Mouse (Mus musculus): ENCODE measurements around the gene Bcl6.

The Bcl6 gene

DNA sequence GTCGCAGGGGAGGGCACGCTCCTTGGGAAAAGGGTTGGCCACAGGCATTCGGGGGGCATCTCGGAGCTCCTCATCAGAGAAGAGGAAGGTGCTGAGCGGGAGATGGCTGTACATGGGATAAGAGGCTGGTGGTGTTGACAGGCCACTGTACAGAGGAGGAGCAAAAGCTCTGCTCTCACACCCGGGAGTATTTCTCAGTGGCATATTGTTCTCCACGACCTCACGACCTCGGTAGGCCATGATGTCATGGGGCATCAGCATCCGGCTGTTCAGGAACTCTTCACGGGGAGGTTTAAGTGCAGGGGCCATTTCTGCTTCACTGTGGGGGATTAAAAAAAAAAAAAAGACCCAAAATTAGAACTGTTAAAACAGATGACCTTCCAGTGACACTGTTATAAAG, 15.8 kb downstream of the Bcl6 start:
- DNase-seq (ENCODE audit: low spot score), result no peak

GRCm38 (mm10) chr16:23972126-23972740, 16.4 kb downstream of the Bcl6 start:
- no peak for DNase-seq (ENCODE audit: low spot score)

GRCm38 (mm10) chr16:23969919-23970318, 18.7 kb downstream of the Bcl6 start:
- DNase-seq (ENCODE audit: low spot score), result no peak

DNA sequence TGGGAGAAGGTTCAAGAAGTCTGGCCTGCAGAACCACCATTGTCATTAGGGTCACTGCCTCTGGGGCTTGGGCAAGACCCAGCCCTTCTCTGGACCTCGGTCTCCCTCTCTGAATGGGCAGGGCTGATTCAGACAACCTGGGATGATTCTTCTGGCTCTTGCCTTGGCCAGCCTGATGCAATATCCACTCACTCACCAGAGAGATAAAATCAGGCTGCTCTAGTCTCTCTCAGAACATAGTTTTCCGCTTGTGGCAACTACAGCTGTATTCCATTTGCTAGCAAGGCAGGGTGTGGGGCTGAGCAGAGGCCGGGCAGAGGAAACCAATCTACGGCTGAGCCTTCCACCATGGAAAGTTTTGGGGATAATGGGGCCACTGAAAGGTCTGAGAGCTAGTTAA, 19.8 kb downstream of the Bcl6 start:
- DNase-seq (ENCODE audit: low spot score), result no peak

- no peak for DNase-seq (ENCODE audit: low spot score)
Measured at GRCm38 (mm10) chr16:23967301-23967700, 21.4 kb downstream of the Bcl6 start.

- DNase-seq (ENCODE audit: low spot score), result no peak
Measured at GRCm38 (mm10) chr16:23966066-23966465, 22.6 kb downstream of the Bcl6 start.

DNA sequence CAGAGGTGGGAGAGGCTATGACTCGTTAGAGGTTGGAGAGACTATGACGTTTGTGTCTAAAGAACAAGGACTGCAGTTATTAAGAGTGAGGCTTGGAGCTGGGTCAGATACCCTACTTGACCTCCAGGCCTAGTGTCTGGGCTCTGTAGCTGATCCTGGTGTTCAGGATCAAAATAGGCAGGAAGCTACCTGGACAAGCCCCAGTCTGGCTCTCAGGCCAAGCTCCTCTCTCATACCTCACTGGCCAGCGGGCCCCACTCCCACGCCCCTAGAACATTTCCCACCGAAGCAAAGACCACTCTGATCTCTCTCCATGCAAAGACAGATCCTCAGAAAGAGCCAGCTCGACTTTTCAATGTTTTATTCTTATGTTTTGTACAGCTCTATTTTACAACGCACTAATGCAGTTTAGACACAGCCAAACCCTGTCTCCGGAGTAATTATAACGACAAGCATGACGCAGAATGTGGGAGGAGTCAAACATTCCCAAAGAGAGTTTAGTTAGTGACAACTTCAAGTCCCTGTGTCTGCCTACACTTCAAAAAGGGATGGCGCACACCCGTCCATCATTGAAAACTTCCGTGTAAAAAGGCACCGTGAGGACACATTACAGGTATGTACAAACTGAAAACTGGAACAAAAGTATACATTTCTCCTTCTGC, 23.8 kb downstream of the Bcl6 start:
- no peak for DNase-seq (ENCODE audit: low spot score)

DNA sequence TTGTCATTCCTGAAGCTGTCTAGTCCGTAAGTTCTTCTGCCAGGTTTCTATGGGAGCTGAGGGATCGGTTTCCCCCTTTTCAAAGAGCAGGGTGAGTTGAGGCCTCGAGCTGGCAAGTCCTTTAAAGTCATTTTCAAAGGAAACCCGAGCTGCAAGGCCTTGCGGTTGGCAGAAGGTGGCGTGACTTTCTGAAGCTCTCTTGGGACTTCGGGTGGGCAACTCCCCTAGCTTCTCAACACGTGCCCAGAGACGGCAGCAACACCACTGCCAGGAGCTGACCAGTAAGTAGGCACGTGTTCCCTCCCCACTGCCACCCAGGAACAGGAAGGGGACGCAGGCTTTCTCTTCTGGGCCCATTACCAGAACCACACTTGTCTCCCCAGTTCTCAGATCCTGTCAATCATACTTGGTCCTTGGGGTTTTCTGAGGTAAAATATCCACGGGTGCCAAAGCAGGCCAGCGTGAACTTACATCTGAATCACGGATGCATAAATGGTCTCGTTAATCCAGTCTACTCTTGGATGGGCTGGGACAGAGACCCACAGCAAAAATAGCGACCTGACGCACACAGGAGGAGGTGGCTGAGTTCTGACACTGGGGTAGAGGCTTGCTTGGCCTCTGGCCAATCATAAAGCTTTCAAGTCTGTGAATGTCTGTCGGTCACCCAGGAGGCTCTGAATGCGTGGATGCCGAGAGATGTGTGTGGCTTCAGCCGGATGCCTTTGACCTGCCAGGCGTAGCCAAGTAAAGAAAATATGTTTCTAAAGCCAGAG, 24.6 kb downstream of the Bcl6 start:
- no peak for DNase-seq (ENCODE audit: low spot score)

DNA sequence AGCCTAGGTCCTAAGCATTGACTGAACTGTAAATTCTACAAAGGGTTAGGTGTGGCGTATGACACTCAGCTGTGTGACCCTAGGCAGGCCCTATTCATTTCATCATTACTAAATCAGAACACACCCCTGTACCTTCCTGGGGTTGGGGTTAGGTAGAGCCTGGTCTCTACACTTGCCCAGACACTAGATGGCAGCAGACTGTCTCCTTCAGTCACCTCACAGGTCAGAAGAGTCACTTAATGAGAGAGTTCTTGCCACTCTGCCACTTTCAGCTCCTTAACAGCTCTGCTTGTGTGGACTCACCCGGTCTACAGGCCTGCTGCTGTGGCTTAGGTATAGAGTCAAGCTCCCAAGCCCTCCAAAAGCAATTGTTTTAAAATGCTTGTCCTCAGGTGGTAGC, 26.3 kb downstream of the Bcl6 start:
- no peak for DNase-seq (ENCODE audit: low spot score)

GRCm38 (mm10) chr16:23958938-23959337, 29.7 kb downstream of the Bcl6 start:
- no peak for DNase-seq (ENCODE audit: low spot score)

DNA sequence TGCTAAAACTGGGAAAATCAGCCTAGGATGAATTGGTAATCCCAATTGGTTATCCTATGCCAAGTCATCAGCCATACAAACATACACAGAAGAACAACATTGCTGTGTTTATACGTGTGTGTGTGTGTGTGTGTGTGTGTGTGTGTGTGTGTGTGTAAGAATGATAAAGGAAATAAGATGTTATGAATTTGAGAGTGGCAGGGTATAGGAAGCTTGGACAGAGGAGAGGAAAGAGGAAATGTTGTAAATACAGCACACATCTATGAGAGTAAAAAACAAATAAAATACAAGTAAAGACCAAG, 34.7 kb downstream of the Bcl6 start:
- no peak for DNase-seq (ENCODE audit: low spot score)

DNA sequence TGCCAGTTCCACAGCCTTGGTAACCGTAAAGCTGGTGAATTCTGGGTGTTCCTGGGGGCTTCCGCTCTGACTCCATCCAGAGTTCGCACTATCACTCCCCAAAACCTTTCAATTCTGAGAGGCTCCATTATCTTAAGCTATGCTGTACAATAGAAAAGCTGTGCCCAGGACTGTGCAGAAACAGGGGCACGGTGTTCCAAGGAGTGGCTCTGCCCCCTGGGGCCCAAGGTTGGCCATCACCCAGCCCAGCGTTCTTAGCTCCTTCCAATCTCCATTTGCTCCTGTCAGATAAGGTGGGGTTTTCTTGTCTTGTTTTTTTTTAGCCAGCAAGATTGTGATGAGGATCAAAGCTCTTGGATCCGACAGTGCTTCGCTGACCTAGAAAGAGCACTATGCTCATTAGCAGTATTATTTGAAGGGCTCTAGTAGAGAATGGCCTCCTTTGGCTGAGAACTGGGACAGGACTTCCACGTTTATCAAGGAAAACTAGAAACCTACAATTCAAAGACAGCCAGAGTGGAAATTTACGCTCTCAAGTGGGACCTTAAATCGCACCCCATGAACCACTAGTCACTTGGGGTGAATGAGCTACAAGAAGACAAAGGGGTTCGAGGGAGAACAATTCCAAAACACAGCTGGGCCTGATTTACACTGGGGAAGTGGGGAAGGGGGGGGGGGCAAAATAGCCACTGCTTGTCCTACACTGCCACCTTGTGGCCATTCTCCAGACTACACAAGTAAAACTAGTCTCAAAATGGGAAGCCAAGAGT, 35.3 kb downstream of the Bcl6 start:
- DNase-seq (ENCODE audit: low spot score), result peak; percentile 80

DNA sequence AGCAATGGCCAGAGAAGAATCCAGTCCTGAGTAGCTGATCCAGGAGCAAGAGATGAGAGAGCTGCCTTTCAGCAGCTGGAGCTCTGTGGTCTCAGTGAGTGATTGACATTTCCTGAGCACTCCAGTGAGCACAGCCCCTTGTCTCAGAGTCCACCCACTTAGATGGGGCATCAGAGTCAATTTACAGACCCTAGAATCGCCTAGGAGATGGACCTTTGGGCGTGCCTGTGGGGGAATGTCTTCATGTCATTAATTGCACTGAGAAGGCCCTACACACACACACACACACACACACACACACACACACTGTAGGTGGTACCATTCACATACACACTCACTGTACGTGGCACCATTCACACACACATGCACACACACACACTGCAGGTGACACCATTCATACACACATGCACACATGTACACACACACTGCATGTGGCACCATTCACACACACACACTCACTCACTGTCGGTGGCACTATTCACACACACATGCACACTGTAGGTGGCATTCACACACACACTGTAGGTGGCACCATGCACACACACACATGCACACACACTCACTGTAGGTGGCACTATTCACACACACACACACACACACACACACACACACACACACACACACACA, 36.4 kb downstream of the Bcl6 start:
- DNase-seq (ENCODE audit: low spot score), result no peak

GRCm38 (mm10) chr16:23947654-23948053, 41.0 kb downstream of the Bcl6 start:
- no peak for DNase-seq (ENCODE audit: low spot score)

- DNase-seq (ENCODE audit: low spot score), result no peak
Measured at GRCm38 (mm10) chr16:23944801-23945200, 43.9 kb downstream of the Bcl6 start.

GRCm38 (mm10) chr16:23934397-23934796, 54.3 kb downstream of the Bcl6 start:
- DNase-seq (ENCODE audit: low spot score), result no peak

- no peak for DNase-seq (ENCODE audit: low spot score)
Measured at GRCm38 (mm10) chr16:23932294-23932693, 56.4 kb downstream of the Bcl6 start, which contains the start of gene Rtp2. Gene Rtp2 (minus strand): TSS chr16:23932394.

GRCm38 (mm10) chr16:23931275-23931674, 57.4 kb downstream of the Bcl6 start:
- DNase-seq (ENCODE audit: low spot score), result no peak

GRCm38 (mm10) chr16:23930426-23931073, 58.1 kb downstream of the Bcl6 start:
- DNase-seq (ENCODE audit: low spot score), result no peak

DNA sequence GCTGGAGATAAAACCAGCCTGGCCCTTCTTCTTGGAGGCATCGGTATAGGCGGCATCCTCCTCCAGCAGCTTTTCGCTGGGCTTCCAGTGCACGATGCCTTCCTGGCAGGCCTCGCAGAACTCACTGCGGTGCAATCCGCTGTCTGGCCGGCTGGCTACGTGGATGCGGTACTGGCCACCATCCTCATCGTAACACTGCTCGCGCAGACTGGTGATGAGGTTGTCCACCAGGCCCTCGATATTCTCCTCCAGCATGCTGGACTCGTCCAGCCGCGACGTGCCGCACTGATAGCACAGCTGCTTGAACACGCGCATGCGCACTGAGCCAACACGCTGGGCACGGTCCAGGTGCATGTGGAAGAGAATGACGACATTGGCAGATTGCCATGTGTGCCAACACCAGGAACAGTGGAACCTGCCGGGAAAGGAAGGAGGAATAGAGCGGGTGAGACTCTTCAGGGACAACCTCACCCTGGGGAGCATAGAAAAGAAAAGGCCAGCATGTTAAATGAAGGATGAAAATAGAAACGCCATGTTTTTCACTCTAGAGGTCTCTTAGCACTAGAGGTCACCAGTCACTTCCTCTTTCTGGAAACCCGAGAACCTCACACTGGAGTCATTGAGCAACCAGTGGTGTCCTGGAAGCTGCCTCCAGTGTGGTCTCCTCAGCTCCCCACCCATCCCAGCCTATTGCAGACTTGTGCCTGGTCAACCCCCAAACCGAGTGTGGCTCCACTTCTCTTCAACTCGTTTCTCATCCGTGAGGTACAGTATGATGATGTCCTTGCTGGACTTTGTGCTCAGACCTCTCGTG, 61.1 kb downstream of the Bcl6 start:
- no peak for DNase-seq (ENCODE audit: low spot score)

DNA sequence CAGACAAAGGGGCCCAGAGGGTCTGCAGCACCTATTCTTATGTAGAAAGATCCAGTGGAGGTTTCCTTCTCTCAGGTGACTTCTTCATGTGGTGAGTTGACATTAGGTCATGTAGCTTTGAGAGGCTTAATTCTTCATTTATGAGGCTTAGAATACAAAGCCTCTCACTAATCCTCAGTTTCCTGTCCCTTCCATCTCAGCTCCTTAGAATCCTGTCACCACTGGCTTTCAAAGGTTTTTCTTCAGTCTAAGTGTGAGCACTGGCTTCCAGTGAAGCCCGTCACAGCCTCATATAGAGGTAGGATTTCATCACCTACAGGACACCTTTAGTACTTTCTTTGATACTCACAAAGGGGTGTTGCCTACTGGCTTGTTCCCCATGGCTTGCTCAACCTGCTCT, 65.7 kb downstream of the Bcl6 start:
- no peak for DNase-seq (ENCODE audit: low spot score)
